Mouse (Mus musculus): ENCODE measurements around the gene Mag. TPM values are rescaled to one million over a fixed set of nuclear protein-coding genes. Genes with fewer than 3 reads are reported as not detected.

Mag gene
- total RNA-seq, 2 experiments from 2014 or later, result 91.1 to 93.1 TPM

- intact Hi-C loops (cut with DNase I), result loop anchor here (5.0 kb wide), 2 partner anchors 60 to 190 kb away; no protein-coding TSS in a partner anchor
- DNase-seq (ENCODE audit: extremely low spot score in 1 of 2, low spot score in 2 of 2), result no peak
- Histone ChIP-seq H3K27ac (no peak overlapping the region), H3K4me3 (no peak overlapping the region)
- TF ChIP-seq CTCF (IDR thresholded peaks at IDR 0.05), result no peak
Observed at GRCm38 (mm10) chr7:30857746-30858145, 56.9 kb downstream of the Mag start.

- intact Hi-C loops (cut with DNase I), result loop anchor here (5.0 kb wide), 2 partner anchors 59 to 189 kb away; no protein-coding TSS in a partner anchor
- H3K27ac ChIP-seq, result no peak within 1 kb of the TSS
- no peak for DNase-seq (ENCODE audit: extremely low spot score in 1 of 2, low spot score in 2 of 2)
- H3K4me3 ChIP-seq, result no peak within 1 kb of the TSS
- no peak for TF ChIP-seq CTCF (IDR thresholded peaks at IDR 0.05)
Observed at GRCm38 (mm10) chr7:30856078-30856477, 58.6 kb downstream of the Mag start, which contains the start of gene Ffar3. Ffar3 (minus strand) TSS chr7:30856178.

- TF ChIP-seq CTCF (IDR thresholded peaks at IDR 0.05), result no peak
Observed at GRCm38 (mm10) chr7:30851421-30851820, 63.3 kb downstream of the Mag start.

More at GRCm38 (mm10) chr7:30851421-30851820, 63.3 kb downstream of the Mag start:
- intact Hi-C loops (cut with DNase I), result no loop called here
- Histone ChIP-seq H3K4me3 (no peak overlapping the region), H3K27ac (no peak overlapping the region)
- DNase-seq (ENCODE audit: extremely low spot score in 1 of 2, low spot score in 2 of 2), result no peak

Other genes starting within 250 kb of the Mag start
- gene Haus5, start 249.9 kb downstream of the Mag start, total RNA-seq (2021), result 1 to 10 TPM; 4.7 to 5.2 TPM
- not detected for gene Pmis2, start 243.3 kb downstream of the Mag start, total RNA-seq (2021)
- gene 2200002J24Rik, start 215.9 kb downstream of the Mag start, total RNA-seq (2021), result not detected
- under 1 TPM; 0.70 TPM for gene Atp4a, start 202.7 kb downstream of the Mag start, total RNA-seq (2021)
- 100 to 1,000 TPM; 119 to 127 TPM for gene Tmem147, start 185.3 kb downstream of the Mag start, total RNA-seq (2021)
- not detected for gene Gapdhs, start 171.2 kb downstream of the Mag start, total RNA-seq (2021)
- 1 to 10 TPM; 7.8 to 8.7 TPM for gene Sbsn, start 163.4 kb downstream of the Mag start, total RNA-seq (2021)
- 1 to 10 TPM; 1.9 to 2.1 TPM for gene Dmkn, start 151.1 kb downstream of the Mag start, total RNA-seq (2021)
- not detected for gene Krtdap, start 127.0 kb downstream of the Mag start, total RNA-seq (2021)
- gene Ffar2, start 91.1 kb downstream of the Mag start, total RNA-seq (2021), result not detected
- not detected for gene Ffar3, start 58.7 kb downstream of the Mag start, total RNA-seq (2021)
- not detected for gene Ffar1, start 53.3 kb downstream of the Mag start, total RNA-seq (2021)
- gene Cd22, start 34.5 kb downstream of the Mag start, total RNA-seq (2021), result not detected
- gene Hamp2, start 9.8 kb upstream of the Mag start, total RNA-seq (2021), result not detected
- not detected for gene Hamp, start 29.2 kb upstream of the Mag start, total RNA-seq (2021)
- 100 to 1,000 TPM; 131 to 134 TPM for gene Usf2, start 41.9 kb upstream of the Mag start, total RNA-seq (2021)
- gene Lsr, start 58.6 kb upstream of the Mag start, total RNA-seq (2021), result 10 to 100 TPM; 10.1 to 10.2 TPM
- gene Fam187b, start 58.9 kb upstream of the Mag start, total RNA-seq (2021), result under 1 TPM; 0.23 to 0.38 TPM
- gene Fxyd5, start 127.6 kb upstream of the Mag start, total RNA-seq (2021), result 10 to 100 TPM; 34.1 to 39.0 TPM
- 100 to 1,000 TPM; 174 to 184 TPM for gene Fxyd7, start 136.6 kb upstream of the Mag start, total RNA-seq (2021)
- 10 to 100 TPM; 72.8 to 79.1 TPM for gene Fxyd1, start 142.3 kb upstream of the Mag start, total RNA-seq (2021)
- gene Lgi4, start 144.5 kb upstream of the Mag start, total RNA-seq (2021), result 10 to 100 TPM; 28.9 to 34.1 TPM
- gene Fxyd3, start 161.8 kb upstream of the Mag start, total RNA-seq (2021), result not detected
- 1 to 10 TPM; 2.5 to 8.3 TPM for gene Hpn, start 200.4 kb upstream of the Mag start, total RNA-seq (2021)
- gene Scn1b, start 212.1 kb upstream of the Mag start, total RNA-seq (2021), result 100 to 1,000 TPM; 737 to 759 TPM
- 100 to 1,000 TPM; 107 to 118 TPM for gene Gramd1a, start 241.0 kb upstream of the Mag start, total RNA-seq (2021)